Mouse (Mus musculus): ENCODE data around the gene Ccdc7b. TPM values are rescaled to one million over a fixed set of nuclear protein-coding genes. Genes with fewer than 3 reads are reported as not detected.
"Not testable (repeated sequence)": the region's sequence is repeated elsewhere in the genome, so short reads cannot be mapped to it uniquely, and the experiment has no call there.

Gene Ccdc7b
- not detected in 2 replicates for polyA plus RNA-seq (2012; rRNA removed)

GRCm38 (mm10) chr8:129066834-129067233, at the start of gene Ccdc7b:
TSS of gene Ccdc7b (plus strand) at chr8:129067134.
- 67% methylated on average over 1 of the region's 10 CpGs for WGBS
- not testable (repeated sequence) for H3K27me3 ChIP-seq (ENCODE audit: control insufficient read depth, insufficient read depth, low read length)

GRCm38 (mm10) chr8:129065417-129065816, 1.5 kb upstream of the Ccdc7b start, which contains the start of gene Ccdc7a:
TSS of gene Ccdc7a (minus strand) at chr8:129065517.
- H3K4me1 ChIP-seq (replicated peaks; ENCODE audit: control insufficient read depth, insufficient read depth, low read length); H3K4me3 ChIP-seq (ENCODE audit: control insufficient read depth, insufficient read depth, low read length): not testable (repeated sequence)
- WGBS: 84% methylated on average over 2 of the region's 11 CpGs

More at GRCm38 (mm10) chr8:129066834-129067233, at the start of gene Ccdc7b:
- not testable (repeated sequence) for H3K36me3 ChIP-seq (ENCODE audit: control insufficient read depth, insufficient read depth, low read length); H3K4me3 ChIP-seq (ENCODE audit: control insufficient read depth, insufficient read depth, low read length); H3K4me1 ChIP-seq (replicated peaks; ENCODE audit: control insufficient read depth, insufficient read depth, low read length); H3K27ac ChIP-seq (ENCODE audit: control insufficient read depth, insufficient read depth, low read length); DNase-seq

GRCm38 (mm10) chr8:129115761-129116160, 48.8 kb downstream of the Ccdc7b start:
- not testable (repeated sequence) for DNase-seq; H3K4me1 ChIP-seq (replicated peaks; ENCODE audit: control insufficient read depth, insufficient read depth, low read length); H3K4me3 ChIP-seq (ENCODE audit: control insufficient read depth, insufficient read depth, low read length); H3K27me3 ChIP-seq (ENCODE audit: control insufficient read depth, insufficient read depth, low read length); H3K27ac ChIP-seq (ENCODE audit: control insufficient read depth, insufficient read depth, low read length); H3K36me3 ChIP-seq (ENCODE audit: control insufficient read depth, insufficient read depth, low read length)
- 75% methylated on average over 3 of the region's 3 CpGs for WGBS

More at GRCm38 (mm10) chr8:129065417-129065816, 1.5 kb upstream of the Ccdc7b start, which contains the start of gene Ccdc7a:
- H3K36me3 ChIP-seq (ENCODE audit: control insufficient read depth, insufficient read depth, low read length); H3K27ac ChIP-seq (ENCODE audit: control insufficient read depth, insufficient read depth, low read length); H3K27me3 ChIP-seq (ENCODE audit: control insufficient read depth, insufficient read depth, low read length); DNase-seq: not testable (repeated sequence)

GRCm38 (mm10) chr8:129131561-129131960, 64.6 kb downstream of the Ccdc7b start, which contains the start of gene Gm10999:
TSS of gene Gm10999 (minus strand) at chr8:129131661.
- DNase-seq: no peak
- Histone ChIP-seq H3K27ac (ENCODE audit: control insufficient read depth, insufficient read depth, low read length) (no peak within 1 kb of the TSS), H3K4me3 (ENCODE audit: control insufficient read depth, insufficient read depth, low read length) (no peak within 1 kb of the TSS), H3K4me1 (replicated peaks; ENCODE audit: control insufficient read depth, insufficient read depth, low read length) (no peaks in the 10 kb centered on the region), H3K27me3 (ENCODE audit: control insufficient read depth, insufficient read depth, low read length) (no peaks in the 10 kb centered on the region), H3K36me3 (ENCODE audit: control insufficient read depth, insufficient read depth, low read length) (no peaks in the 10 kb centered on the region)
- TF ChIP-seq POLR2A (IDR thresholded peaks at IDR 0.05; ENCODE audit: control insufficient read depth, extremely low read depth, insufficient read depth, low read length, poor library complexity) (no peak), CTCF (IDR thresholded peaks at IDR 0.05; ENCODE audit: borderline replicate concordance, control insufficient read depth, extremely low read depth, insufficient read depth, low read length, poor library complexity) (no peak)
- WGBS: 92% methylated on average over 1 of the region's 1 CpGs

- no peak for TF ChIP-seq POLR2A (IDR thresholded peaks at IDR 0.05; ENCODE audit: control insufficient read depth, extremely low read depth, insufficient read depth, low read length, poor library complexity)
- TF ChIP-seq CTCF (IDR thresholded peaks at IDR 0.05; ENCODE audit: borderline replicate concordance, control insufficient read depth, extremely low read depth, insufficient read depth, low read length, poor library complexity): no peak
- H3K36me3 ChIP-seq (ENCODE audit: control insufficient read depth, insufficient read depth, low read length): no peaks in the 10 kb centered on the region
- H3K4me1 ChIP-seq (replicated peaks; ENCODE audit: control insufficient read depth, insufficient read depth, low read length): no peaks in the 10 kb centered on the region
- no peak overlapping the region for H3K4me3 ChIP-seq (ENCODE audit: control insufficient read depth, insufficient read depth, low read length)
- no peak for DNase-seq
- H3K27ac ChIP-seq (ENCODE audit: control insufficient read depth, insufficient read depth, low read length): no peak overlapping the region
- H3K27me3 ChIP-seq (ENCODE audit: control insufficient read depth, insufficient read depth, low read length): no peaks in the 10 kb centered on the region
Observed at GRCm38 (mm10) chr8:129133475-129133874, 66.5 kb downstream of the Ccdc7b start.

Other genes starting within 250 kb of the Ccdc7b start
- not detected in 2 replicates for gene Ccdc7a, start 1.6 kb upstream of the Ccdc7b start, polyA plus RNA-seq (2012; rRNA removed)
- not detected in 2 replicates for gene Gm10999, start 64.5 kb downstream of the Ccdc7b start, polyA plus RNA-seq (2012; rRNA removed)
- 2.1 and 3.0 TPM in 2 replicates for gene 2610044O15Rik8, start 167.3 kb downstream of the Ccdc7b start, polyA plus RNA-seq (2012; rRNA removed)